Mouse (Mus musculus): ENCODE data around the gene Pde3a.

Pde3a gene

DNA sequence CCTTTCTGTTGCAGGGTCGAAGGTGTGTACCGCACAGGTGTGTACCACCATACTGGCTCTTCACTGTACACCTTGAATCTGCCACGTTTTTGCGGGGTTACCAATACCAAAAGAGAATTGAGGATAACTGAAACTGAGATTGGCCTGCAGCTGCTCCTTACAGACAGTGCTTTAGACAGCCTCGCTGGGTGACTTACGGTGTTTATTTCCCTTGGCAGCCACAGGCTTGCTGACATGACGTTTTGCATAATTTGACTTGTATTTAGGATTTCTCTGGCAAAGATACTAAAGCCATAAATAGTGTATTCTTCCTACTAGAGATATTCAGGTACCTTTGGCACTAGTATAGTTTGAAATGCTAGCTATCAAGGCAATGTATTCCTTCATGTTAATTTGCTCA lies 155.6 kb downstream of the Pde3a start:
- DNase-seq (ENCODE audit: low spot score) = no peak

DNA sequence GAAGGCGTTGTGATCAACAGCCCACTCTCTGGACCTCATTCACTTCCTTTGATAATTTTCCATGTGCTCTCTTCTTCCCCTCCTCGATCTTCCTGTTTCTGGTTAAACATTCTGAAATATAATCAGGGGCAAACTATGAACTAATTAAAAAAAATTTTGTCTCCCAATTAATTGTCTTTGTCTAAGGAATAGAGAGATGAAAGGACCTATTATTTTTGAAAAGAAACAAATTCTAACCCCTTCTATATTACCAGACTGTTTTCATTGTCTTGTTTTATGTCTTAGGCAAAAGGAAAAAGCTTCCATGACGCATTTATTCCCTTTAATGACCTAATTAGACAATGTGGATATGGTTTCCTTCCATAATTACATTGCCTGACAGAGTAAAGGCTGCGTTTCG lies 156.4 kb downstream of the Pde3a start:
- DNase-seq (ENCODE audit: low spot score) = no peak

DNA sequence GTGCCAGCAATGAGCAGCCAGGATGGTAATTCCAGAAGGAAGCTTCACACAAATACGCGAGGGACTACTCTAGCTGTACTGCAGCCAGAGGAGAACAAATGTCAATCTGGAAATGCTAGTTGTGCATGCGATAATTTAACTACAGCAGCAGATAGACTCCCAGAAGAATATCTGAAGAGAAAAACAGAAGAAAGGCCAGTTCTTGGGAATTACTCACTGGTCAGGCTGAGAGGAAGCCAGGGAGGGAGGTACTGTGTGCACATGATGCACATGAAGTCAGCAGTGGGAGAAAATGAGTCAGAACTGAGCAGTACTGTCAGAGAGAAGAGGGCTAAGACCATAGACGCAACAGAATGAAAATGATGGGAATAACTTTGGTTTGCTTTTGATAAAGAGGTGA lies 159.7 kb downstream of the Pde3a start:
- no peak for DNase-seq (ENCODE audit: low spot score)

DNA sequence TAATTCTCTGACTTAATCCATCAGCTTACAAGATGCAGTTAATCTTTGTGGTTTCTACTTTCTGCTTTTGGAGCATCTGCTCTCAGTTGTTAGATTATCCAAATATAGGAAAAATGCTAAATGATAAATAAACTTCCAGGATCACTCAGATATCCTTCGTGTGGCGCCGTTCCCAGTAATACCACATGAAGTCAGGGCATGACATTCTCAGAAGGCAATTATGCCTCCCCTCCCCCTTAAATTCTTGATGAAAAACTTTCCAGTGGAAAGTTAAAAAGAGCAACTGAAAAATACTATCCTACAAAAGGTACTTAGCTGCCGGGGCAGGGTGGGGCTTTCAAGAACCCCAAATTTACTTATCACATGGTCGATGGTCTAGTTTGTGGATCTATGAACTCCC lies 161.8 kb downstream of the Pde3a start:
- no peak for DNase-seq (ENCODE audit: low spot score)

DNA sequence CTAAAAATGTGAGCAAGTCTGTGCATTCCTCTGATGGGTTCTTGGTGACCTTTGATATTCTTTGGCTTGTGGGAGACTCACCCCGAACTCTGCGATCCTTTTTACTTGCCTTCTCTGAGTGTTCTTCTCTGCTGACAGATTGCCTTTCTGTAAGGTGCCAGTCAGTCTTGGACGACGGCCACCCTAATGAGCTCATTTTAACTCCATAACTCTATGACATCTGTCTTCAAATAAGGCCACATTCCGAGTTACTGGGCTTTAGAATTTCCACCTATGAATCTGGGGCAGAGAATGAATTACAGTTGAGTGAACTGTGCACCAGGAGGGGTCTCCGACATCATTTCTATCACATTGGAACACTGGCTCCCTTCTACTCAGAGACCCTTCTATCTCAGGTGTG lies 176.0 kb downstream of the Pde3a start:
- no peak for DNase-seq (ENCODE audit: low spot score)

DNA sequence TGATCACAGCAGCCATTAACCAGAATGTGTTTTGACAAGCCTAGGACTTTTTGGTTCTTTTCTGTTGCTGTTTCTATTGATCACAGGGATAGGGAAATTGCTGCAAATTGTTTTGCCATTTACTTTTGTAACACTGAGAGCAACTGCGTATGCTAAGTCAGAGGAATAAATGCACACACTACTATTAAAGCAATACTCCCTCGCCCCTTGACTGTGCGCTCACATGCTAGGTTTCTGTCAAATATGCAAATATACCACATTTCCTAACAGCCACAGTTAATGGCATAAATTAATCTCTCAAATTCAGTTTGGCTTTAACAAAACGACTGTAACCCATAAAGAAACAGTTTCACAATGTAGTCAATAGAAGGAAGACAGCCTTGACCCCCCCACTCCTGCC lies 179.5 kb downstream of the Pde3a start:
- DNase-seq (ENCODE audit: low spot score) = no peak

DNA sequence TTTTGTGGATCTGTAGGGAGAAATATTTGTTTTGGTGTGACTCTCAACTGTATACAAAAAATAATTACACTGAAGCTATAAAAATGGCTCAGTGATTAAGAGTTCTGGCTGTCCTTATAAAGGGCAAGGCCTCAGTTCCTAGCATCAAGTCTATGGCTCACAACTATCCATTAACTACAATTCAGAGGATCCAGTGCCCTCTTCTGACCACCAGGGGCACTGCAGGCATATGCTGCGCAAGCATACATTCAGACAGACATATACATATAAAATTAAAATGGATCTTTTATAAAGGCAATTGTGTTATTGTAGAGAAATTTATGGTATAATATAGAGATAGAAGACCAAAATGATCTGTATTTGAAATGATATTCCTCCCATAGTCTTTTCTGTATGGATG lies 181.1 kb downstream of the Pde3a start:
- DNase-seq (ENCODE audit: low spot score) = no peak

DNA sequence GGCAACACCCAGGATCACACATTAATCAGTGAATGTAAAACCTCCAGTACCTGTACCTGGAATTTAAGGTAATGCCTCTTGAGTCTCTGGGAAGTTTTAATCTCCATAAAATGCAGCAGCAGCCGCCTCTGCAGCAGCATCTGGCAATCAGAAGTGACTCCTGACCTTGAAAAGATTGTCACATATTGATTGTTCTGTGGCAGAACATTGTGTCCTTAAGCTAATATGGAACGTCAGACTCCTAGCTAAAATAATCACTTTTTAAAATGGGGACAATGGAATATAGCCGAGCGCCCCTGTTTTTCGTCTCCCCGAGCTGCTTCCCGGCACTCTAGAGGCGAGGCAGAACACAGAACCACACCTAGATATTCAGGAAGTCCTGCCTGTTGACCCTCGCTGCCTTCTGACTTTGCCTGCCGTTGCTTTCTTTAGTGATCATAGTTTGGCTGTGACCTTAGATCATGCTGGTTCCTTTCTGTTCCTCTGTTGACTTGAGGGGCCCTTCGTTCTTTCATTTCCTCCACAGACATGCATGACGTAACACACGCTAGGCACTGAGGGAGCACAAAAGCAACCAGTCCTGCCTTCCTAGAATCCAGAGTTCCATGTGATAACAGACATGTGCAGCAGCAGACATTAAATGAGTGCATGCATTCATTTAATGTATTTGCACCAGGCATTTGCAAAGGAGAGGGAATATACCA lies 183.4 kb downstream of the Pde3a start:
- no peak for DNase-seq (ENCODE audit: low spot score)

DNA sequence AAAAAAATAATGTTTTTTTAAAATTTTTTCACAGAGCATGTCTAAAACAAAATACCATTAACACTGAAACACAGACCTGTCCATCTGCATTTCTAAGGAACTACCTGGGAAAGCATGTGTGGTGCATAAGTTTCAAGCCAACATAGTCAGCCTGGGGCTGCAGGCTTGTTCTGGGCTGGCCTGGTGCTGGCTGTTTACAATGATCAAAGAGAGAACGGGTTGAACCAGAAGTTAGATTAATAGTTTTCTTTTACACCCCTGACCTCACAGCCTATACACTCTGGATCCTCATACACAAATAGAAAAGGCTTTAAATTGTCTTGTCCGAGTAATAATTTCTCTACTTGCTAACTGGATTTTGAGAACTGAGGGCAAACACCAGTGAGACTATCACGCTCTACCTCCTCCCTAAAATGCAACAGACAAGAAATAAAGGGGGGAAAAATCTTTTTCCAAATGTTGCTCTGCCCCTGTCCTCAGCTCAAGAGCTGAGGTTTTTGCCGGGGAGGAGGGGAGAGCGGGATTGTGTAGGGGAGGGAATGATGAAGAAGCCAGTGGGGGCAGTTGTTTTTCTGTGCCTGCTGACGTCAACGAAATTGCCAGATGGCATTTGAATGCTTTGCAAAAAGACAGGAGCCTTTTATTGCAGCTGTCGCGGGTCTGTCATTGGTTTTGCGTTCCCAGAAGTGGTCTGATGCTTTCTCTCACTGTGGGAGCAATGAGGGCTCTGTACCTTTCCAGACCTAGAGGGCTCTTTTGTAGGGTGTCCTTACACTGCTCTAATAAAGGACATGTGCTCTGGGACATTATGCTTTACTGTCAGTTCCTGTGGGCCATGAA lies 185.1 kb downstream of the Pde3a start:
- no peak for DNase-seq (ENCODE audit: low spot score)

DNA sequence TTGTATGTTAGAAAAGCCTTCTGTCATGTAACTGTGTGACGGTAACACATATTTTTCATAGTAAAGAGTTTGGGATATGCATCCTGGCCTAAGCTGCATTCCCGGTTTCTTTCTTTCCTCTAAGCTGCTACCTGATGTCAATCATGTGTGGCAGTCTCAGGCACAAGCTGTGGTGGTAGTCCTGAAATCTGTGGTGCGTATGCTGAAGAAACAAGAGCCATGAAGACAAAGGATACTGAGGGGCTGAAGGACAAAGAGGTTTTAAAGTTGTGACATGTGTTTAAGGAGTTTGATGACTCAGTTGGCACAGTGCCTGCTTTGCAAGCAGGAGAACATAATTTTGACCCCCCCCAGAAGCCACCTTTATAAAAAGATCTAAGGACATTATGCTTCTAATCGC lies 186.1 kb downstream of the Pde3a start:
- no peak for DNase-seq (ENCODE audit: low spot score)

DNA sequence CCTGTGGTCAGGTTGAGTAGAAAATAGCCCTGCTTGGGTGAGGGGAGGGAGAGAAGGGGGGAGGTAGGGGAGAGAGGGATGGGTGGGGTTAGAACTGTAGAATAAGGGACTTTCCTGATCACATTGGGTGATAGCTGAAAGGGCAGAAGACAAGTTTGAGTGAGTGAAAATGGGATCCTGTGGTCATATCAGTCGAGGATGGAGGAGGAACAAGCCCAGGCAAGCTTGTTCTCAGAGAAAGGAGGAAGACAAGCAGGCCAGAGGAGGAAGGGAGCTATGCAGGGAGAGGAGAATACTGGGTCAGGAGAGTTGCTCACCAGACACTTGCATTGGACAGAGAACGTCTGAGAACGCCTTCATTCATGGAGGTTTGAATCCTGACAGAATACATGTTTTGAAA lies 190.9 kb downstream of the Pde3a start:
- no peak for DNase-seq (ENCODE audit: low spot score)

DNA sequence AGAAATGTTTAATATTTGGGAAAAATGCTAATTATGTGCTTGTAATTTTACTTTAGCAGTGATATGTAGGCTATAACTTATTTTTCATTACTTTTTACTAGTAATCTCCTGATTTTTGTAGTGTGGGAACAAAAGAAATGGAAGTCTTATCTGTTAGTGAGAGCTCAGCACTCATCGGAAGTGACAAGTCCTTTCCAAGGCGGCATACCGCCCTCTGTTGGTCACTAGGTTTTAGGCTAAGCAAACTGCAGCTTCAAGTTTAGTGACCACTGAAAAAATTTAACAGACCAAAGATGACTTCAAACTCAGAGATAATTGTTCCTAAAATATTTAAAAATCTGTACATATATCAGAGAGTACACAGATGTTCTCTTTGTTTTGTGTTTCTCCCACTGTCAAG lies 198.5 kb downstream of the Pde3a start:
- peak; percentile 69 for DNase-seq (ENCODE audit: low spot score)

DNA sequence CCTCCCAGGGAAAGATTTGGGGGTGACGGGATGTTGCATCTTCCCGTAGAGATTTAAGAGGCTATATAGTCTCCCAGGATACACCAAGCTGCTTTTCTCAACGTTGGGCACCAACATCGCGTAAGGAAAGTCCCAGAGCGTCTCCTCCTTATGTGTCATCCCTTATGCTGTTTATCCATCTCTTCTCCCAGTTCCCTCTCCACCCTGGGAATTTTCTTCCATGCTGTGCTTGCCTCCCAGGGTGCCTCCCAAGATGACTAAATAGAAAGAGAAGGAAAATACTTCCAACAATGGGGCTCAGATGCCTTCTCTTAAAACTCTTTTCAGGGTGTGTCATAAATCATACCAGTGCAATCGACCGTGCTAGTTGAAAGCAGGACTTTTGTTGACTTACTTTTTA lies 199.8 kb downstream of the Pde3a start:
- DNase-seq (ENCODE audit: low spot score) = no peak

DNA sequence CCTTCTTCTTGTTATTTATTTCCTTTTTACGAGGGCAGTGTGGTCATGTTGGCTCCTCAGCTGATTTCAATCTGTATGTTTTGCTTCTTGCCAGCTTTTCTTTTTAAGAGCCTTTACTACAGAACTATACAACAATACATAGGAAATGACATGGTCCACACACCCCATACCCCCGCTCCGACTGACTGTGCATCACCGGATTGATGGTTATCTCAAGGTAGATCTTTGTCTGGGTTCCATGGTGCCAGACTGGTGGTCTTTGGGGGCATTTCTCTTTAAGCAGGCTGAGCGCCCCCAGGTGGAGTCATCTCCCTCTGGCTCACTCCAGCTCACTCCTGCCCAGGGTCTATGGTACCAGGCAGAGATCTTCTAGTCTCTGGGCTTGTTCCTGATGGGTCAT lies 206.3 kb downstream of the Pde3a start:
- no peak for DNase-seq (ENCODE audit: low spot score)

DNA sequence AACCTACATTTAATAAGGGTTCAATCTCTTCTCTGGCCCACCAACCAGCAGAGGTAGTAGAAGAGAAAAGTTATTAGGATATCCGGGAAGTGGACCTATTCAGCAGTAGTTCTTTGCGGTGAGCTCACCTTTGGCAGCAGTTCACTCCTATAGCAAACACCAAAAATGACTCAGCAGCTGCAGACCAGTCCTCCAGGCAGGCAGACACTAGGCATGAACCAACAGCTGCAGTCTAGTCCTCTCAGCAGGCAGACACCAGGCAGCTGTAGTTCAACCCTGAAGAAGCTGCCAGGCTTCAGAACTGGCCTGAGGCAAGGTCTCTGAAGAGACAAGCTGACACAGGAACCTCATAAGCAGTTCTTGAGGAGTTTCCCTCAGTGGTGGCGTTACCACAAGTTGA lies 207.5 kb downstream of the Pde3a start:
- no peak for DNase-seq (ENCODE audit: low spot score)

DNA sequence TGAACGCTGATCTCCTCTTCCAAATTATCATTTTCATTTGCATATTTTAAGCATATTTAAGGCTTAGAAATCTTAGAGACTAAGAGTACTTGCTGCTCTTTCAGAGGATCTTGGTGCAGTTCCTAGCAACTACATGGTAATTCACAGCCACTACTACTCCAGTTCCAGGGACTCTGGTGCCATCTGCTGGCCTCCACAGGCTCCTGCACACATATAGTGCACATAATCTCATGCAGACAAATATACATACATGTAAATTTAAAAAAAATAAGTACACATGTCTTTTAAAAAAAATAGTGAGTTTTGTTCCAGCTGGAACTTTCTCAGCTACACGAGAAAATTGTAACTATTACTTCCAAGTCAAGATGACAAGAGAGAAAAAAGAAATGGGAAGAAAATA lies 221.2 kb downstream of the Pde3a start:
- DNase-seq (ENCODE audit: low spot score) = no peak

DNA sequence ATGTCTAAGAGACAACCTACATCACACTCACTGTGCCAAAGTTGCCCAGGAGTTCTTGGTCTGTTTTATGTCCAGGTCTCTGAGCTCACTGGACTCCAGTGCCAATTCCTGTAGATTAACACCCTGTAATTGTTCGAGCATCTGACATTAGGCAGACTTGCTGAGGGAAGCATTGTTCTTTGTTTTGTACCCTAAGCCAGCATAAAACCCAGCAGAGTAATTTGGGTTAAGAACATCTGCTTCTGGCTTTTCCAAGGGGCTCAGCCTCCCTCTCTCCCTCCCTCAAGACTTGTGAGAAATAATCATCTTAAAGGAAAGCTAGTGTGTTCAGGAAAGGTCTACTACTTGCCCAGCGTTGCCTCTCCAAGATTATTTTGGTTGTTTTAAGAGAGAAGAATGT lies 225.2 kb downstream of the Pde3a start:
- DNase-seq (ENCODE audit: low spot score) = no peak

DNA sequence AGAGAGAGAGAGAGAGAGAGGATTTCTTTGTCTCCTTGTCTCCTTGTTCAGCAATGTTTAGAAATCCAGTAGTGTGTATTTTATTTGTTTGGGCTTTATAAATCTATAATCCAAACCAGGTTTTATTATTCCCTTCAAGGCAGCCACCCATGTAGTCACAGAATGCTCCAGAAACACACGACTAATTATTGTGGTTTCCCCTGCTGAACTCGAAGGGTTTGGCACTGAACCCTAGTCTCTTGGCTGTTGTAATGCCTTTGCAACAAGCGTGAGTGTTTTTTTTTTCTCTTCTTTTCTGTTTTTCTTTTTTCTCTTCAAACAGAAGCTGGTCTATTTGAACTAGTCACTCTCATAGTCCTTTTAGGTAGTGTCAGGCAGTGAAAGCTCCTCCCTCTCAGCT lies 225.6 kb downstream of the Pde3a start:
- DNase-seq (ENCODE audit: low spot score) = no peak

DNA sequence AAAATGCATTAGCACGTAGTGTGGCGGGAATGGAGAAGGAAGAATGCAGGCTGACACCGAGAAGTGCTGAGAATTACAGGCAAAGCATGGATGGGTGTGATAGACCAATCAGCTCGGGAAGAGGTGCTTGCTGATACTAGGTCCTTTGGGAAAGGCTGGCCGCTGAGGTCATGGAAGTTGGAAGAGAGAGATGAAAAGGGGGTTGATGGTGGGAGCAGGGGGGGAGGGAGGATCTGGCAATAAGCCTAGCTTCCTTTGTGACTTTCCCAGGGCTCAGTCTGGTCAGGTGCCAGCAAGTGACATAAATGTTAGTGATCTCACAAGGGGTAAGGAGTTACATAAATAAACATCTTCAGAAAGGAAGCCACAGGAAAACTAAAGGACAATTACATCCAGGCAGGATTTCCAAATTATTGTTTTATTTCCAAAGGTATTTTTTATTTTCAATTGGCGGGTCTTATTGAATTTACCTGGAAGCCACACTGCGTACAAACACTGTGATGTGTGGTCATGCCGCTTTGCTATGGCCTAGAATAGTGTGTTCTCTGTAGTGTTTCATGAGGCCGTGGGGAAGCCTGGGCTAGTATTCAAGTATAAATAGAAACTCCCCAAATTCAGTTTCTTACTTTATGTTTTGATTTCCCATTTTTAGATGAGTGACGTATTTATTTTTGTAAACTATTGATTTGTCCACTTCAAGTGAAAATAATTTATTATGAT lies 236.4 kb downstream of the Pde3a start:
- DNase-seq (ENCODE audit: low spot score) = no peak

DNA sequence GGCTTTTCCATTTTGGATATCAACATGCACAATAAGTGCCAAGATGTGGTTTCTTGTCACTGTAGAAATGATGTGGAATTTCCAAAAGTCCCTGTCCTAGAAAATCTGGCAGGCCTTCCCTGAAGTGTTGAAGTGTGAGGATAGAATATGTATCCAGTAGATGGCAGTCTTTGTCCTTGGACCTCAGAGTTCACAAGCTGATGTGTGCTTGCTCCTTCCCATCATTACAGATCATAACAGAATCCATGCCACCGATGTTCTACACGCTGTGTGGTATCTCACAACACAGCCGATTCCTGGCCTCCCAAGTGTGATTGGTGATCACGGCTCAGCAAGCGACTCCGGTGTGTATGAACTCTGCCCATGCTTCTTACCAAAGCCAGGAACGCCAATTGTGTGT lies 238.2 kb downstream of the Pde3a start:
- DNase-seq (ENCODE audit: low spot score) = no peak

DNA sequence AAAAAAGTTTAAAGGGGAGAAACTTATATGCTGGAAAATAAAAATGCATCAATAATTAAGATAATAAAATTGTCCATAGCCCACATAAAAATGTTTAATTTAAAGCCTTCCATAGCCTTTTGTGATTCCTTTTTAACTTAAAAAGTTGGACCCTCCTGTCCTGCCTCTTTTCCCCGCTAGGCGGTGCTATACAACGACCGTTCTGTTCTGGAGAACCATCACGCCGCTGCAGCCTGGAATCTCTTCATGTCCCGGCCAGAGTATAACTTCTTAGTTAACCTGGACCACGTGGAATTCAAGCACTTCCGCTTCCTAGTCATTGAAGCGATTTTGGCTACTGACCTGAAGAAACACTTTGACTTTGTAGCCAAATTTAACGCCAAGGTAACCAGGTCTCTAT lies 239.6 kb downstream of the Pde3a start:
- peak; percentile 44 for DNase-seq (ENCODE audit: low spot score)

DNA sequence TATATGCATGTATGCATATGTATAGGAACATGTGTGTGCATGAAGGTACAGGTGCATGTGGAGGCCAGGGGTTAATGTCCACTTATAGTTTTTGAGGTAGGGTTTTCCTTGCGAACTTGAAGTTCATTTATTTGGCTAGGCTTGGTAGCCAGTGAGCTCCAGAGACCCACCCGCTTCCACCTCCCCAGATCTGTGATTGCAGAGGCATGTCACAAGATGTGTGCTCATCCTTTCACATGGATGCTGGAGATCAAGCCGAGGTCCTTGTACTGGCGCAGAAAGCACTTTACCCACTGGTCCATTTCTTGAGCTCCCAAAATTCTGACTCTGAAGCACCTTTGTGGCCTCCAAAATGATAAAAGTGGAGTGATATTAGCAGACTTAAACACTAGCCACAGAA lies 245.8 kb downstream of the Pde3a start:
- DNase-seq (ENCODE audit: low spot score) = no peak

Data from urinary bladder, postnatal 25 days (tissue).